Mouse (Mus musculus): ENCODE data around the gene Icos.

Gene Icos

GRCm38 (mm10) chr1:60962095-60962494, 15.6 kb upstream of the Icos start:
- no peak for DNase-seq (ENCODE audit: low spot score in 2 of 2)

GRCm38 (mm10) chr1:60967521-60967920, 10.2 kb upstream of the Icos start:
- DNase-seq (ENCODE audit: low spot score in 2 of 2) = no peak

- DNase-seq (ENCODE audit: low spot score in 2 of 2) = no peak
Observed at GRCm38 (mm10) chr1:60970846-60971245, 6.9 kb upstream of the Icos start.

- DNase-seq (ENCODE audit: low spot score in 2 of 2) = no peak
Observed at GRCm38 (mm10) chr1:60974221-60974620, 3.5 kb upstream of the Icos start.

- no peak for DNase-seq (ENCODE audit: low spot score in 2 of 2)
Observed at GRCm38 (mm10) chr1:60975646-60976294, 2.0 kb upstream of the Icos start.

GRCm38 (mm10) chr1:60979126-60979842, 1.6 kb downstream of the Icos start:
- DNase-seq (ENCODE audit: low spot score in 2 of 2) = no peak

- no peak for DNase-seq (ENCODE audit: low spot score in 2 of 2)
Observed at GRCm38 (mm10) chr1:60979843-60980235, 2.1 kb downstream of the Icos start.

- DNase-seq (ENCODE audit: low spot score in 2 of 2) = no peak
Observed at GRCm38 (mm10) chr1:60985075-60985474, 7.3 kb downstream of the Icos start.

GRCm38 (mm10) chr1:60986141-60986540, 8.4 kb downstream of the Icos start:
- no peak for DNase-seq (ENCODE audit: low spot score in 2 of 2)

GRCm38 (mm10) chr1:60989086-60989485, 11.4 kb downstream of the Icos start:
- DNase-seq (ENCODE audit: low spot score in 2 of 2) = no peak

GRCm38 (mm10) chr1:60990305-60990704, 12.6 kb downstream of the Icos start:
- no peak for DNase-seq (ENCODE audit: low spot score in 2 of 2)

- no peak for DNase-seq (ENCODE audit: low spot score in 2 of 2)
Observed at GRCm38 (mm10) chr1:60998008-60998557, 20.4 kb downstream of the Icos start.

GRCm38 (mm10) chr1:60998689-60999088, 21.0 kb downstream of the Icos start:
- no peak for DNase-seq (ENCODE audit: low spot score in 2 of 2)

- DNase-seq (ENCODE audit: low spot score in 2 of 2) = no peak
Observed at GRCm38 (mm10) chr1:61001786-61002354, 24.1 kb downstream of the Icos start.

- DNase-seq (ENCODE audit: low spot score in 2 of 2) = no peak
Observed at GRCm38 (mm10) chr1:61006229-61006628, 28.5 kb downstream of the Icos start.

GRCm38 (mm10) chr1:61007516-61007915, 29.8 kb downstream of the Icos start:
- DNase-seq (ENCODE audit: low spot score in 2 of 2) = no peak

- DNase-seq (ENCODE audit: low spot score in 2 of 2) = no peak
Observed at GRCm38 (mm10) chr1:61016578-61017118, 38.9 kb downstream of the Icos start.

- DNase-seq (ENCODE audit: low spot score in 2 of 2) = no peak
Observed at GRCm38 (mm10) chr1:61026712-61027111, 49.0 kb downstream of the Icos start.

GRCm38 (mm10) chr1:61027519-61027918, 49.8 kb downstream of the Icos start:
- no peak for DNase-seq (ENCODE audit: low spot score in 2 of 2)

GRCm38 (mm10) chr1:61029919-61030318, 52.2 kb downstream of the Icos start:
- no peak for DNase-seq (ENCODE audit: low spot score in 2 of 2)

- DNase-seq (ENCODE audit: low spot score in 2 of 2) = no peak
Observed at GRCm38 (mm10) chr1:61030532-61030931, 52.8 kb downstream of the Icos start.

GRCm38 (mm10) chr1:61035270-61035669, 57.5 kb downstream of the Icos start:
- DNase-seq (ENCODE audit: low spot score in 2 of 2) = no peak

GRCm38 (mm10) chr1:61038223-61038622, 60.5 kb downstream of the Icos start:
- DNase-seq (ENCODE audit: low spot score in 2 of 2) = no peak
